Mouse (Mus musculus) neural tube, postnatal 0 days (tissue): Measurements from ENCODE around the gene Lpgat1. TPM values are rescaled to one million over a fixed set of nuclear protein-coding genes. Genes with fewer than 3 reads are reported as not detected.

Source experiments
- polyA plus RNA-seq: library from polyadenylated mRNA; unstranded; fragments of >200 nt; fragmentation: Nextera tagmentation; extraction: Ambion mirVana; gene quantifications from 2 replicates; pipeline ENCODE4 v1.2.1, GENCODE M21; 2015

Gene Lpgat1
- 49.0 and 54.5 TPM in 2 replicates for polyA plus RNA-seq

DNA sequence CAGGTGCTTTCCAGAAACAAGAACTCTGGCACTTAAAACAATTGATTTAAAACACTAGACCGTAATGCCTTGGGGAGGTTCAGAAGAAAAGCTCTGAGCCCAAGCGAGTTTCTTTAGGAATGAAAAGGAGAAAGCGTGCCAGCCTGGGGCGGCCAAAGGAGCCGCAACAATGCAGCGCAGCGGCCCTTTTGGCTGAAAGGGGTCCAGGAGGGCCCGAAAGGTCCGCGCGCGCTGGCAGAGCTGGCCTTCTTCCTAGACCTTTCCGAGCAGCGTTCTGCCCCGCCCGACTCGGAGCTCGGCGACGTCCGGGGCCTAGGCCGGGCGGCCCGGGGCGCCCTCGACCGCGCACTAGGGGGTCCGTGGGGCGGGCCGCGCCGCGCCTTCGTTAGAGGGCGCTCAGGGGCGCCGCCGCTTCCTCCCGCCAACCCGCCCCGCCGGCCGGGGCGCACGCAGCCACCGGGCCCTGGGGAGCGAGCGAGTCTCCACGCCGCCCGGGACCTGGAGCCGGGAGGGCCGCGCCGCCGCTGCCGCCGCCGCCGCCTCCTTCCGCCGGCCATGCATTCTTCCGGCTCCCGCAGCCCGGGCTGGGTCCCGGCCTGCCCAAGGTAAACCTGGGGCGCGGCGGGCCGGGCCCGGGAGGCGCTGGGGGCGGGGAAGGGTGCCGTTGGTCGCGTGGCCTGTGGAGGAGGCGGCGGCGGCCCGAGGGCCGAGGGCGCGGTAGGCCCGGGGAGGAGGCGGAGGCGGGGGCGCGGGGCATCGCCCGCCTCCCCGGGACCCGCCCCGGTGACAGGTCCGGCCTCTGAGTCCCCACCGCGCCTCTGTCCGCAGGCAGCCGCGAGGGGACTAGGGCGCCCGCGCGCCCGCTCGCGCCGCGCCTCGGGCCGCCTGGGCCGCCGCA lies at the start of gene Lpgat1:
Gene Lpgat1 (plus strand): TSS at position 234 of the 898 bp plus-strand sequence.

DNA sequence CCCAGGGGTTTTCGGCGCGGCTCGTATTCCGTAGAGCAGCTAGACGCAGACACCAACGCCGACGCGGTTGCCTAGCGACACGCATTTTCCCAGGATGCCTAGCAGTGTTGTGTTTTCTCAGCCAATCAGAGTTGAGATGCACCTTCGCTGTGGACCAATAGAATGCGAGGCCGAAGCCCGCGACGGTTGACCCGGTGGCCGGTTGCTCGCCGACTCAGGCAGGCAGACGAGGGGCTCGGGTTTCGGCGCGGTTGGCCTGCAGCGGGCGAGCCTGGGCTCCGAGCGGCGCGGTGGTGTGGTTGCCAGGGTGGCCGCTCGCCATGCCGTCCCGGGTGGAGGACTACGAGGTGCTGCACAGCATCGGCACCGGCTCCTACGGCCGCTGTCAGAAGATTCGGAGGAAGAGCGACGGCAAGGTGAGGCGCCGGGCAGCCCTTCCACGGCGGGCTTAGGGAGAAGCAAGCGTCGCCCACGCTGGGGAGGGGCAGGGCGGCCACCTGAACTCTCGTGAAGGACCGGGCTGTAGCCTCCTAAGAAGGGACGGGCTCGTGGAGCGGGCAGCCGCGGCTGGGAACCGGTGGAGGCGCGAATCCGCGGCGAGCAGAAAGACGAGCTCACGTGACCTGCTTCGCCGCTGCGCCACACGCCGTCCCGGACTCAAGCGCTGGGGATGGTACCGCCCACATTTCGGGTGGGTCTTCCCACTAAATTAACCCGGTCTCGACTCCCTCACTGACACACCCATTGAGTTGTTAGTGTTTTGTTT lies 103.9 kb downstream of the Lpgat1 start, which contains the start of gene Nek2:
Gene Nek2 (plus strand): TSS at position 119 of the 766 bp plus-strand sequence.

Other genes with a start within 250 kb of the Lpgat1 start
- 2.4 and 2.8 TPM in 2 replicates for gene Dtl, start 142.3 kb upstream of the Lpgat1 start, polyA plus RNA-seq
- gene Ints7, start 142.2 kb upstream of the Lpgat1 start, polyA plus RNA-seq: 19.4 and 20.2 TPM in 2 replicates
- gene Nek2, start 103.6 kb downstream of the Lpgat1 start, polyA plus RNA-seq: 2.7 and 2.9 TPM in 2 replicates
- gene Slc30a1, start 188.9 kb downstream of the Lpgat1 start, polyA plus RNA-seq: 5.4 and 6.0 TPM in 2 replicates